ENCODE assay signal across 30 mouse cellular contexts in genomic region chr15:12007421-12007820, GRCm38 (mm10).
"Had no signal": no experiment of that assay in that cellular context is flagged by ENCODE, and none has a peak within 500 bp of the region (broad histone marks: within the 10 kb centered on the region; RNA-seq: fewer than 3 reads in every experiment).

No protein-coding gene starts in this region.

- H3K27ac ChIP-seq: left cerebral cortex, adult 2 months; limb, embryonic 10.5 days; limb, embryonic 12.5 days; limb, embryonic 13.5 days; limb, embryonic 15.5 days; liver, embryonic 12.5 days; liver, embryonic 13.5 days; liver, embryonic 14.5 days; liver, embryonic 15.5 days; lung, embryonic 15.5 days; macrophage; midbrain, embryonic 10.5 days; midbrain, embryonic 12.5 days; midbrain, embryonic 13.5 days; midbrain, embryonic 15.5 days; neural tube, embryonic 12.5 days; neural tube, embryonic 13.5 days had no signal

- H3K9me3 ChIP-seq: limb, embryonic 10.5 days; limb, embryonic 12.5 days; limb, embryonic 13.5 days; limb, embryonic 15.5 days; liver, embryonic 12.5 days; liver, embryonic 13.5 days; liver, embryonic 15.5 days; lung, embryonic 15.5 days; megakaryocyte, embryonic 14.5 days; midbrain, embryonic 10.5 days; midbrain, embryonic 12.5 days; midbrain, embryonic 13.5 days; midbrain, embryonic 15.5 days; neural tube, embryonic 12.5 days; neural tube, embryonic 13.5 days had no signal

- H3K4me2 ChIP-seq: limb, embryonic 12.5 days; limb, embryonic 13.5 days; limb, embryonic 15.5 days; liver, embryonic 12.5 days; liver, embryonic 13.5 days; liver, embryonic 15.5 days; lung, embryonic 14.5 days; lung, embryonic 15.5 days; midbrain, embryonic 12.5 days; midbrain, embryonic 13.5 days; midbrain, embryonic 15.5 days; neural tube, embryonic 12.5 days; neural tube, embryonic 13.5 days had no signal

- H3K4me3 ChIP-seq: left cerebral cortex, adult 2 months; limb, embryonic 10.5 days; limb, embryonic 12.5 days; limb, embryonic 13.5 days; limb, embryonic 15.5 days; liver, embryonic 12.5 days; liver, embryonic 13.5 days; liver, embryonic 15.5 days; lung, embryonic 15.5 days; megakaryocyte, embryonic 14.5 days; midbrain, embryonic 10.5 days; midbrain, embryonic 12.5 days; midbrain, embryonic 13.5 days; midbrain, embryonic 15.5 days; myocyte; neural tube, embryonic 12.5 days; neural tube, embryonic 13.5 days had no signal

- ATAC-seq: liver, embryonic 12.5 days; liver, postnatal 0 days; midbrain, embryonic 13.5 days; midbrain, embryonic 15.5 days had no signal

- DNase-seq: left cerebral cortex, postnatal 4 days; liver; liver, embryonic 13.5 days; liver, postnatal 0 days; lung, adult 18-20 months; lung, adult 2 months; lung, embryonic 14.5 days; lung, postnatal 10 days; lung, postnatal 14 days; lung, postnatal 36 days; lung, postnatal 4 days; midbrain, embryonic 14.5 days had no signal

- H3K36me3 ChIP-seq: limb, embryonic 10.5 days; limb, embryonic 12.5 days; limb, embryonic 13.5 days; limb, embryonic 15.5 days; liver, embryonic 12.5 days; liver, embryonic 13.5 days; liver, embryonic 15.5 days; lung, embryonic 15.5 days; midbrain, embryonic 10.5 days; midbrain, embryonic 12.5 days; midbrain, embryonic 13.5 days; midbrain, embryonic 15.5 days; neural tube, embryonic 12.5 days; neural tube, embryonic 13.5 days had no signal

- H3K4me1 ChIP-seq: liver, embryonic 12.5 days; liver, embryonic 15.5 days; lung, embryonic 15.5 days; midbrain, embryonic 10.5 days; midbrain, embryonic 12.5 days; midbrain, embryonic 13.5 days; midbrain, embryonic 15.5 days; neural tube, embryonic 12.5 days; neural tube, embryonic 13.5 days had no signal

- H3K9ac ChIP-seq: limb, embryonic 12.5 days; limb, embryonic 13.5 days; limb, embryonic 15.5 days; liver, embryonic 12.5 days; liver, embryonic 13.5 days; liver, embryonic 14.5 days; liver, embryonic 15.5 days; liver, postnatal 0 days; lung, embryonic 14.5 days; lung, embryonic 15.5 days; midbrain, embryonic 12.5 days; midbrain, embryonic 13.5 days; midbrain, embryonic 15.5 days; neural tube, embryonic 12.5 days; neural tube, embryonic 13.5 days had no signal

- H3K27me3 ChIP-seq: limb, embryonic 12.5 days; limb, embryonic 15.5 days; lung, embryonic 15.5 days; midbrain, embryonic 12.5 days; midbrain, embryonic 13.5 days; midbrain, embryonic 15.5 days; neural tube, embryonic 12.5 days; neural tube, embryonic 13.5 days had no signal
